Mouse (Mus musculus): ENCODE measurements around the gene Cisd3. TPM values are rescaled to one million over a fixed set of nuclear protein-coding genes. Genes with fewer than 3 reads are reported as not detected.
A peak's percentile ranks its signal among the peaks of the same experiment; 100 is the strongest.

The Cisd3 gene
- total RNA-seq, 2 experiments from 2014 or later: 96.2 to 111 TPM

DNA sequence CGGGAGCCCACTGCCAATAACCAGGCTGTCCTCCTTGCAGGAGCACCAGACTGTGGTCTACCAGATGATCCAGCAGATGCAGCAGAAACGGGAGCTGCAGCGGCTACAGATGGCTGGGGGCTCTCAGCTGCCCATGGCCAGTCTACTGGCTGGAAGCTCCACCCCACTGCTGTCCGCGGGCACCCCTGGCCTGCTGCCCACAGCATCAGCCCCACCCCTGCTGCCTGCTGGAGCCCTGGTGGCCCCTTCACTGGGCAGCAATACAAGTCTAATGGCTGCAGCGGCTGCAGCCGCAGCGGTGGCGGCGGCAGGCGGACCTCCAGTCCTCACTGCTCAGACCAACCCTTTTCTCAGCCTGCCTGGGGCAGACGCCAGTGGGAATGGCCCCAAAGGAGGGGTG, 5.2 kb upstream of the Cisd3 start:
- no peak for TF ChIP-seq CTCF (IDR thresholded peaks at IDR 0.05)
- DNase-seq: peak; percentile 22
- intact Hi-C loops (cut with DNase I): no loop called here
- H3K4me3 ChIP-seq: no peak overlapping the region
- H3K27ac ChIP-seq: no peak overlapping the region

DNA sequence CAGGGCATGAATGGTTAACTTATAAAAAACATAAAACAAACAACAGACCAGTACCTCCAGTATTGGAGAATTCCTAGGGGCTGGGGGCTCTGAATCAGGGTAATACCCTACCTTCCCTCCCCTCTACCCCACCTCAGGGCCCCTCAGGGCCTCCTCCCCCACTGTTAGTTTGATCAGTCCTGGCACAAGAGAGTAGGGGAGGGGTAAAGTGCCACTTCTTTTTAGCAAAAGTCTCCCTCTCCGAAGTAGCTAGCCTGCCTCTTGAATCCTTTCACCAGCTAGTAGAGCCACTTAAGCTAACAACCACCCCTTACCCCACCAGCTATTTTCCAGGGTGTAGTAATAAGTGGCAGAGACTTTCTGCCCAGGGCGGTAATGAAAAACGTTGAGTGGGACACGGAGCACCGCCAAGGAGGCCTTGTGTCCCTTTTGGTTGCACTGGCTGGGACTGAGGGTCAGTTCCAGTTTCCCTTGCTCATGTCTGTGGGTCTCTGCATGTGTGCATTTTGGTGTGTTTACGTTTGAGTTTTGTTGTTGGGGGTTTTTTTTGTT, 3.0 kb upstream of the Cisd3 start:
- intact Hi-C loops (cut with DNase I): no loop called here
- TF ChIP-seq CTCF (IDR thresholded peaks at IDR 0.05): no peak
- no peak for DNase-seq

GRCm38 (mm10) chr11:97684063-97684680, 1.5 kb upstream of the Cisd3 start:
- intact Hi-C loops (cut with DNase I): loop anchor here (2.0 kb wide), 1 partner anchor 19 kb away; no protein-coding TSS in a partner anchor
- DNase-seq: peak; percentile 19
- no peak for TF ChIP-seq CTCF (IDR thresholded peaks at IDR 0.05)
- Histone ChIP-seq H3K4me3 (no peak overlapping the region), H3K27ac (peak overlapping the region; percentile 91)

More for the DNA sequence above, 3.0 kb upstream of the Cisd3 start:
- H3K27ac ChIP-seq: no peak overlapping the region
- H3K4me3 ChIP-seq: no peak overlapping the region

DNA sequence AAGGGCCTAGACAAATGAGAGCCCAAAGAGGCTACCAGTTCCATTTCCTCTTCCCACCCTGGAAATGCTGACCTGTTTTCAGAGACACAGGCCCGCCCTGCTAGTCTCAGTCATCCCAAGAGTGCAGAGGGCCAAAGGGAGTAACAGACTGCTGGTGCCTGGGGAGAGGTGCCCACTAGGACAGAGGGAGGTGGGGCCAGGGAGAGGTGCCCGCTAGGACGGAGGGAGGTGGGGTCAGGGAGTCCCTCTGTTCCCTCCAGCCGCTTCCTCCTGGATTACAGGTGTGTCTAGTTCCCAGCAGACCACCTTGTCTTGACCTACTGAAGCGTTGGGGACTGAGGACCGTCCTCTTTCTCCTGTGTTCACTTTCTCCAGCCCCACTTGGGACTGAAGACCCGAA, 860 bp upstream of the Cisd3 start:
- peak; percentile 67 for DNase-seq
- peak overlapping the region; percentile 76 for H3K4me3 ChIP-seq
- no peak for TF ChIP-seq CTCF (IDR thresholded peaks at IDR 0.05)
- H3K27ac ChIP-seq: peak overlapping the region; percentile 91
- intact Hi-C loops (cut with DNase I): loop anchor here (2.0 kb wide), 1 partner anchor 20 kb away; no protein-coding TSS in a partner anchor

- intact Hi-C loops (cut with DNase I): no loop called here
- peak overlapping the region; percentile 91 for H3K27ac ChIP-seq
- DNase-seq: peak; percentile 26
- peak overlapping the region; percentile 76 for H3K4me3 ChIP-seq
- TF ChIP-seq CTCF (IDR thresholded peaks at IDR 0.05): no peak
Measured at GRCm38 (mm10) chr11:97686322-97686908, 789 bp downstream of the Cisd3 start.

DNA sequence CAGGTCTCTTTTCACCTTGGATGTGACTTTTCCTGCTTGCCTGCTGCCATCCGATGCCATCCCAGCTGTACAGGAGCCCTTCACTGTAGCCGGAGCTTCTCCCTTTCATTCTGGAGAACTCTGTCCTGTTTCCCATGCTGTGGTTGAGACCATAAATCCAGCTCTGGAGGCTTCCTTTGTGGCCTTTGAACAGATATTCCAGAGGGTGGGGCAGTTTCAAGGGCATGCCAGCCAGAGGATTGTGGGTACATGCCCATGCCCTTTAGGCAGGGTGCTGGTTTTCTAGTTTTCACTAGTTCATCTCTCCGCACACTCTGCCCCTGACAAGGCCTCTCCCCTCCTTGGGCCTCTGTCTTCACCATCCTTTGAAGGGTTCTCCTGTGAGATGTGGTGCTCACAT, 1.4 kb downstream of the Cisd3 start:
- TF ChIP-seq CTCF (IDR thresholded peaks at IDR 0.05): no peak
- intact Hi-C loops (cut with DNase I): no loop called here
- Histone ChIP-seq H3K4me3 (peak overlapping the region; percentile 76), H3K27ac (peak overlapping the region; percentile 91)
- peak; percentile 16 for DNase-seq

- Histone ChIP-seq H3K4me3 (no peak overlapping the region), H3K27ac (no peak overlapping the region)
- DNase-seq: peak; percentile 64
- intact Hi-C loops (cut with DNase I): loop anchor here (1.0 kb wide), 1 partner anchor 45 kb away; no protein-coding TSS in a partner anchor
- peak; percentile 93 for TF ChIP-seq CTCF (IDR thresholded peaks at IDR 0.05)
Measured at GRCm38 (mm10) chr11:97689861-97690260, 4.2 kb downstream of the Cisd3 start.

DNA sequence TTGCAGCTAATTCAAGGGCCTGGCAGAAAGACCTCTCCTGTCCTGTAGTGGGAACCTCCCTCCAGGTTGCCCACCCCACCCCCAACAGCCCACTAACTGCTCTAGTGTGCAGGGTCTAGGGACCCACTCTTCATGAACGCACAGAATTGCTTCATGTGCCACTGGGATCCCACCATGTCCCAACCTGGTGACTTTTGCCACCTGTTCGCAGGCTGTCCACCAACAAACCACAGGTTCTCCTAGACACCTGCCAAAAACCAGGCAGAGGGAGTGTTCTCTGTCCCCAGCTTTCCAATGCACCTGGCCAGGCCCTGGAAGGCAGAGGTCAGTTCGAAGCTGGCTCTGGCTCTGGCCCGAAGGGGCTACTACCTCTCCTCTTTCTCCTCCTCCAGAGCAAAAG, 8.8 kb downstream of the Cisd3 start:
- intact Hi-C loops (cut with DNase I): no loop called here
- no peak for DNase-seq
- no peak overlapping the region for H3K4me3 ChIP-seq
- no peak overlapping the region for H3K27ac ChIP-seq
- no peak for TF ChIP-seq CTCF (IDR thresholded peaks at IDR 0.05)

- peak; percentile 38 for DNase-seq
- TF ChIP-seq CTCF (IDR thresholded peaks at IDR 0.05): no peak
- H3K4me3 ChIP-seq: no peak overlapping the region
- intact Hi-C loops (cut with DNase I): no loop called here
- peak overlapping the region; percentile 25; the same call in 1 of the 2 replicates for H3K27ac ChIP-seq
Measured at GRCm38 (mm10) chr11:97694921-97695711, 9.5 kb downstream of the Cisd3 start.

GRCm38 (mm10) chr11:97695712-97696401, 10.2 kb downstream of the Cisd3 start:
- Histone ChIP-seq H3K4me3 (no peak overlapping the region), H3K27ac (peak overlapping the region; percentile 8; the same call in 1 of the 2 replicates)
- intact Hi-C loops (cut with DNase I): no loop called here
- peak; percentile 15 for DNase-seq
- TF ChIP-seq CTCF (IDR thresholded peaks at IDR 0.05): no peak

- no peak overlapping the region for H3K4me3 ChIP-seq
- no peak for DNase-seq
- intact Hi-C loops (cut with DNase I): no loop called here
- H3K27ac ChIP-seq: no peak overlapping the region
- TF ChIP-seq CTCF (IDR thresholded peaks at IDR 0.05): no peak
Measured at GRCm38 (mm10) chr11:97696669-97697068, 11.0 kb downstream of the Cisd3 start.

Measured in gastrocnemius, adult 2 months (tissue).